Mouse (Mus musculus): ENCODE results near the gene Git2. TPM values are rescaled to one million over a fixed set of nuclear protein-coding genes. Genes with fewer than 3 reads are reported as not detected.

Git2 gene
- polyA plus RNA-seq, 1 experiment: 42.0 TPM

DNA sequence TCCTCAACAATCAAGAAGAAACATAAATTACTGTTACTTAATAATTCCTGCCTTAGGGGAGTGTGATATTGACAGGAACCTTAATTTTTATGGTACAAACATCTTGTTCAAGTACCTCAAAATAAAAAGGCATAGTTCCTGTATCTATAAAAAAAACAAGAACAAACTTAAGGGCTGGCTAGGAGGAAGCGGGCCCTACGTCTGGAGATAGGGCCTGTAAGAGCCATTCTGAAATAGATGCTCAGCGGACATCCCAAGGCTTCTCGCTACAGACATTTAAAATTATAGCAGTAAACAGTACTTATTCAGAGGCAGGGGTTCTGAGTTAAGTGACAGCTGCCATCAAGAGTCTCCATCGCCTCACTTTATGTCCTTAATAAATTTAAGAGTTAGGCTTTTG is 27.8 kb downstream of the Git2 start:
- Histone ChIP-seq H3K9me3 (replicated peaks; ENCODE audit: control insufficient read depth, insufficient read depth, low read length, poor library complexity, severe bottlenecking) (no peaks in the 10 kb centered on the region), H3K4me1 (ENCODE audit: control insufficient read depth, insufficient read depth, low read length) (no peaks in the 10 kb centered on the region), H3K27me3 (ENCODE audit: control insufficient read depth, insufficient read depth, low read length, poor library complexity, severe bottlenecking) (no peaks in the 10 kb centered on the region), H3K9ac (ENCODE audit: low read depth, poor library complexity, severe bottlenecking) (no peak overlapping the region), H3K27ac (ENCODE audit: insufficient read depth, low read length) (no peak overlapping the region), H3K4me3 (ENCODE audit: low read depth, low read length) (no peak overlapping the region), H3K36me3 (ENCODE audit: control insufficient read depth, insufficient read depth, low read length, poor library complexity, severe bottlenecking) (no peaks in the 10 kb centered on the region)
- TF ChIP-seq EP300 (IDR thresholded peaks at IDR 0.05; ENCODE audit: insufficient read depth, low read depth, low read length): no peak
- TF ChIP-seq POLR2A (IDR thresholded peaks at IDR 0.05; ENCODE audit: insufficient read depth, low read length): no peak
- TF ChIP-seq CTCF (IDR thresholded peaks at IDR 0.05; ENCODE audit: low read depth, low read length): no peak

DNA sequence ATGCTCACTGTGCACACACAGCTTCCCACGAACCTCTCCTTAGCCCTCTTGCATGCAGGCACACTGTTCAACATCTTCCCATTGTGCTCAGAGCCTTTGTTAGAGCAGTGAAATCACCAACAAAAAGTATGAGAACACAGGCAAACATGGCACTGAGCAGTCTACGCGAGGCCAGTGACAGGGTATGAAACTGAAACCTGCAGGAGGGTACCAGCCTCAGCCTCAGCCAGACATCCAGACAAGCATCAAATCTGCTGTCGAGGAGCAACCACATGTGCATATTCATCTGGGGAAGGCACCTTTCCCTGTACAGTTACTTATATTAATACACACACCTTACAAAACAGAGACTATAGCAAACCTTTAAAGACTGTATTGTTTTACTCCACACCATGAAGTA is 28.4 kb downstream of the Git2 start:
- Histone ChIP-seq H3K27me3 (ENCODE audit: control insufficient read depth, insufficient read depth, low read length, poor library complexity, severe bottlenecking) (no peaks in the 10 kb centered on the region), H3K36me3 (ENCODE audit: control insufficient read depth, insufficient read depth, low read length, poor library complexity, severe bottlenecking) (no peaks in the 10 kb centered on the region), H3K9ac (ENCODE audit: low read depth, poor library complexity, severe bottlenecking) (no peak overlapping the region), H3K27ac (ENCODE audit: insufficient read depth, low read length) (no peak overlapping the region), H3K9me3 (replicated peaks; ENCODE audit: control insufficient read depth, insufficient read depth, low read length, poor library complexity, severe bottlenecking) (no peaks in the 10 kb centered on the region), H3K4me1 (ENCODE audit: control insufficient read depth, insufficient read depth, low read length) (no peaks in the 10 kb centered on the region), H3K4me3 (ENCODE audit: low read depth, low read length) (no peak overlapping the region)
- TF ChIP-seq EP300 (IDR thresholded peaks at IDR 0.05; ENCODE audit: insufficient read depth, low read depth, low read length): no peak
- TF ChIP-seq POLR2A (IDR thresholded peaks at IDR 0.05; ENCODE audit: insufficient read depth, low read length): no peak
- TF ChIP-seq CTCF (IDR thresholded peaks at IDR 0.05; ENCODE audit: low read depth, low read length): no peak

DNA sequence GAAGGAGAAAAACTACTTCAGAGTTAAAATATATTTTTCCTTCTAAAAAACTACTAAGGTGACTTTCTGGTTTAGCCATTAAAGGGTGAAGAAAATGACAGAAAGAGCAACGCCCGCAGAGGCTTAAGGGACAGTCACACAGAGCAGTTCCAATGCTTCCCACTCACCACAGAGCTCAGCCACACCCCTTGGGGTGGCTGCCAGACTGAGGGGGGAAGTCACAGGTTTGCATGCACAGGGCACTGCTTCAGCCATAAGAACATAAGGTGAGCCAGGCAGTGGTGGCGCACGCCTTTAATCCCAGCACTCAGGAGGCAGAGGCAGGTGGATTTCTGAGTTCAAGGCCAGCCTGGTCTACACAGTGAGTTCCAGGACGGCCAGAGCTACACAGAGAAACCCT is 29.7 kb downstream of the Git2 start:
- Histone ChIP-seq H3K9me3 (replicated peaks; ENCODE audit: control insufficient read depth, insufficient read depth, low read length, poor library complexity, severe bottlenecking) (no peaks in the 10 kb centered on the region), H3K4me1 (ENCODE audit: control insufficient read depth, insufficient read depth, low read length) (no peaks in the 10 kb centered on the region), H3K36me3 (ENCODE audit: control insufficient read depth, insufficient read depth, low read length, poor library complexity, severe bottlenecking) (no peaks in the 10 kb centered on the region), H3K4me3 (ENCODE audit: low read depth, low read length) (no peak overlapping the region), H3K27me3 (ENCODE audit: control insufficient read depth, insufficient read depth, low read length, poor library complexity, severe bottlenecking) (no peaks in the 10 kb centered on the region), H3K9ac (ENCODE audit: low read depth, poor library complexity, severe bottlenecking) (no peak overlapping the region), H3K27ac (ENCODE audit: insufficient read depth, low read length) (no peak overlapping the region)
- TF ChIP-seq EP300 (IDR thresholded peaks at IDR 0.05; ENCODE audit: insufficient read depth, low read depth, low read length) (no peak), POLR2A (IDR thresholded peaks at IDR 0.05; ENCODE audit: insufficient read depth, low read length) (no peak), CTCF (IDR thresholded peaks at IDR 0.05; ENCODE audit: low read depth, low read length) (no peak)

DNA sequence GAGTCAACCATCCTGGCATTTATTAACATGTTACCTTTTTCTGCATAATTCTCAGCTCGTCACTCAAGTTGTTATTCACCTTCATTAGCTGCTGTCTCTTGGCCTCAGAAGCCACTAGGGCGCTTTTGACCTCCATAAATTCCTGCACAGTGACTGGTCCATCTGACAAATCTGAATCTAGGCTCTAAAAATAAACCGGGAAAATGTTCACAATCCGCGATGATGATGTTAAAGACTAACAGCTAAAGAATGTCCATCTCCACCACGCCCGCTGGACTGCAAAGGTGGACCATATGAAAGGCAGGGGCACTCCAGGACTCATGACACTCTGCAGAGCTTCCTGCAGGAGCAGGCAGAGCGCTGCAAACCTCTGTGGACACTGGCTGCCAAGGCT is 31.6 kb downstream of the Git2 start:
- no peak overlapping the region for H3K9ac ChIP-seq (ENCODE audit: low read depth, poor library complexity, severe bottlenecking)
- H3K4me1 ChIP-seq (ENCODE audit: control insufficient read depth, insufficient read depth, low read length): no peaks in the 10 kb centered on the region
- H3K36me3 ChIP-seq (ENCODE audit: control insufficient read depth, insufficient read depth, low read length, poor library complexity, severe bottlenecking): no peaks in the 10 kb centered on the region
- no peaks in the 10 kb centered on the region for H3K27me3 ChIP-seq (ENCODE audit: control insufficient read depth, insufficient read depth, low read length, poor library complexity, severe bottlenecking)
- H3K9me3 ChIP-seq (replicated peaks; ENCODE audit: control insufficient read depth, insufficient read depth, low read length, poor library complexity, severe bottlenecking): no peaks in the 10 kb centered on the region
- H3K27ac ChIP-seq (ENCODE audit: insufficient read depth, low read length): no peak overlapping the region
- TF ChIP-seq EP300 (IDR thresholded peaks at IDR 0.05; ENCODE audit: insufficient read depth, low read depth, low read length) (no peak), POLR2A (IDR thresholded peaks at IDR 0.05; ENCODE audit: insufficient read depth, low read length) (no peak), CTCF (IDR thresholded peaks at IDR 0.05; ENCODE audit: low read depth, low read length) (no peak)
- H3K4me3 ChIP-seq (ENCODE audit: low read depth, low read length): no peak overlapping the region

DNA sequence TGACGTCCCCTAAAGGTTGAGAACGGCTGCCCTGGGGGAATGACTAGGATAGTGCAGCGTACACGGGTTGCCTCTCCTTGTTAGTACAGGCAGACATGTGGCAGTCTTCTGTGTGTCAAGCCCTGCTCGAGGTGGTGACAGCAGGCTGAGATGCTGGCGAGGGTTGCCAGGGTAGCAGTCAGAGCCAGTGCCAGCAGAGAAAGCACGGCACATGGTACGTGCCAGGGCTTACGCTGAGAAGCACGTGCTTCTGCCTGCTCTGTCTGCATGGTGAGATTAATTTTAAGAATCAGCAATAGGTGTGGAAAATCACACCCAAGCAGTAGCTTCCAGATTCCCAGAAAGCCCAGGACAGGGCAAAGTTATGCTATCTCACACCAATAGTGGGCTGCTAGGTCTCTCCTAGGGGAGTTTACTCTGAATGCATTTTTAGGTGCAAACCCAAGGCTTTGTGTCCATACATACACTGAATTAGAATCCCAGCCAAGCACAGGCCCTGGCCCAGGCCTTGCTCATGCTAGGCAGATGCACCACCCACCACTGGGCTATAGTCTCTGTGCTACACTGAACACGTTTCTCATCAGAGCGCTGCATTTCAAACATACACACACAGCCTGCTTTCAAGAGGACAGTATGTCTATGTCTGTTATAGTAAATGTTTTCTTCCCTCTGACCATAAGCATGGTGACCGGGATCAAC is 32.2 kb downstream of the Git2 start:
- Histone ChIP-seq H3K27ac (ENCODE audit: insufficient read depth, low read length) (no peak overlapping the region), H3K9me3 (replicated peaks; ENCODE audit: control insufficient read depth, insufficient read depth, low read length, poor library complexity, severe bottlenecking) (no peaks in the 10 kb centered on the region), H3K27me3 (ENCODE audit: control insufficient read depth, insufficient read depth, low read length, poor library complexity, severe bottlenecking) (no peaks in the 10 kb centered on the region), H3K9ac (ENCODE audit: low read depth, poor library complexity, severe bottlenecking) (no peak overlapping the region), H3K4me3 (ENCODE audit: low read depth, low read length) (no peak overlapping the region), H3K4me1 (ENCODE audit: control insufficient read depth, insufficient read depth, low read length) (no peaks in the 10 kb centered on the region), H3K36me3 (ENCODE audit: control insufficient read depth, insufficient read depth, low read length, poor library complexity, severe bottlenecking) (no peaks in the 10 kb centered on the region)
- TF ChIP-seq EP300 (IDR thresholded peaks at IDR 0.05; ENCODE audit: insufficient read depth, low read depth, low read length): no peak
- TF ChIP-seq CTCF (IDR thresholded peaks at IDR 0.05; ENCODE audit: low read depth, low read length): no peak
- TF ChIP-seq POLR2A (IDR thresholded peaks at IDR 0.05; ENCODE audit: insufficient read depth, low read length): no peak

DNA sequence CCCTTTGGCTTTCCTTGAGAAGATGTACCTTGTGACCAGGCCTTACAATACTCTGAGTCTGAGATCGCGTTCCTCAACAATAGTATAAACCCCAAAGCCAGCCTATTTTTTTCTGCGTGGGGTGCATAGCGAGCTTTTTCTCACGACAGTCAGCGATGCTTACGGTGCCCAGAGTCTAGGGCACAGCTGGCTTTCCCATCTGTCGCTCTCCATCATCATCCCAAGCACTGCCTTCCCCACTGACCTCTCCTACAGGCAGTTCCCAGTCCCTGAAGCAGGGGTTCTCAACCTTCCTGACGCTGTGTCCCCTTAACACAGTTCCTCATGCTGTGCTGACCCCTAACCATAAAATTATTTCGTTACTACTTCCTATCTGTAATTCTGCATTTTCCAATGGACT is 32.7 kb downstream of the Git2 start:
- Histone ChIP-seq H3K9me3 (replicated peaks; ENCODE audit: control insufficient read depth, insufficient read depth, low read length, poor library complexity, severe bottlenecking) (no peaks in the 10 kb centered on the region), H3K4me1 (ENCODE audit: control insufficient read depth, insufficient read depth, low read length) (no peaks in the 10 kb centered on the region), H3K4me3 (ENCODE audit: low read depth, low read length) (no peak overlapping the region), H3K36me3 (ENCODE audit: control insufficient read depth, insufficient read depth, low read length, poor library complexity, severe bottlenecking) (no peaks in the 10 kb centered on the region), H3K27me3 (ENCODE audit: control insufficient read depth, insufficient read depth, low read length, poor library complexity, severe bottlenecking) (no peaks in the 10 kb centered on the region), H3K27ac (ENCODE audit: insufficient read depth, low read length) (no peak overlapping the region), H3K9ac (ENCODE audit: low read depth, poor library complexity, severe bottlenecking) (no peak overlapping the region)
- no peak for TF ChIP-seq EP300 (IDR thresholded peaks at IDR 0.05; ENCODE audit: insufficient read depth, low read depth, low read length)
- TF ChIP-seq POLR2A (IDR thresholded peaks at IDR 0.05; ENCODE audit: insufficient read depth, low read length): no peak
- TF ChIP-seq CTCF (IDR thresholded peaks at IDR 0.05; ENCODE audit: low read depth, low read length): no peak

Measured in ES-Bruce4 (cell line).